Mouse (Mus musculus) megakaryocyte-erythroid progenitor cell, adult 5-6 weeks (primary cell): ENCODE measurements around the gene Slc25a35. TPM values are rescaled to one million over a fixed set of nuclear protein-coding genes. Genes with fewer than 3 reads are reported as not detected.
"Not testable (repeated sequence)": the region's sequence is repeated elsewhere in the genome, so short reads cannot be mapped to it uniquely, and the experiment has no call there.

Experiments used
- ATAC-seq: replicated peaks from 2 replicates; pipeline ENCODE4 v1.8.0; 2016; ENCODE audit warnings: mild to moderate bottlenecking, inconsistent platforms; ENCODE audit not compliant: severe bottlenecking, poor library complexity, low FRiP score, low TSS enrichment
- total RNA-seq, 2 experiments: library from RNA; stranded (forward) in 1 of 2; stranded (reverse) in 1 of 2; fragments of 200-1000, 215-1000 nt in 1 of 2; fragments of >200 nt in 1 of 2; fragmentation: Nextera tagmentation in 1 of 2; gene quantifications; 2 replicates each; pipeline ENCODE4 v1.2.3; 2014 to 2017

Slc25a35 gene
- total RNA-seq (2014; fragmentation: Nextera tagmentation): 2.6 and 3.6 TPM in 2 replicates
- 1.1 and 4.5 TPM in 2 replicates for total RNA-seq (2017)

- peak; percentile 91 for ATAC-seq
Measured at GRCm38 (mm10) chr11:68967337-68968282, at the start of gene Slc25a35. Slc25a35 (plus strand) TSS chr11:68968131.

DNA sequence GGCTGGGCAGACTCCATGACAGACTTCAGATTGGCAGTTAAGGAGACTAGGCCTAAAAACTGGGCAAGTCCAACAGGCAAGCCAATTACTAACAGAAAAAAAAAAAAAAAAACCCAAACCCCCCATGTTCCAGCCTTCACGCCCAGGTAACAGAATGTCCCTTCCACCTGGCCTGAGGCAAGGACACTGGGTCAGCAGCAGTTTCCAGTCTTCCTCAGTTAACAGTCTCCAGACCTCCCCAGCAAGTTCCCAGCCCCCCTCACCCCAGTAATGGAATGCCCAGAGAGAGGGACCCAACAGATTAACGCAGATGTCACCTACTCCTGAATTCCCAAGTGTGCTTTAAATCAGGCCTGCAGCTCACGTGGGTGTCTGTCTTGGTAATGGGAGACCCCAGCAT is 44.7 kb upstream of the Slc25a35 start:
- ATAC-seq: no peak

- no peak for ATAC-seq
Measured at GRCm38 (mm10) chr11:68924749-68925148, 43.2 kb upstream of the Slc25a35 start.

DNA sequence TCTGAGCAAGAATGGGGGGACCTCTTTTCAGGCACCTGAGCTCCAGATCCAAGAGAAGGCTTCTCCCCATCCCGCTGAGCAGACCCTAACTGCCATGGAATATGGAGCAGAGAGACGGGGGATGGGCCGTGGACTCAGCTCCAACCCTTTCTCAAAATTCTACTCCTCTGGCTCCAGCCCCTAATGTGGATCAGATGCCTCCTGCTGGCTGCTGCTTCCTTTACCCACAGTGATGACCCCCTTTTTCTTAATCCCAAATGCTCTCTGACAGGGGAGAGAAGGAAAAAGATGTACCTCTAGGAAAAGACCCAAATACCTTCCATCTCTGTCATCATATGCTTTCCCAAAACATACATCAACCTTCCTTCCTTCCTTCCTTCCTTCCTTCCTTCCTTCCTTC is 41.0 kb upstream of the Slc25a35 start, which contains the start of gene Odf4:
TSS of gene Odf4 (minus strand) at position 101 of the 400 bp plus-strand sequence.
- no peak for ATAC-seq

- ATAC-seq: no peak
Measured at GRCm38 (mm10) chr11:68929947-68930346, 38.0 kb upstream of the Slc25a35 start.

GRCm38 (mm10) chr11:68933885-68934507 is 33.9 kb upstream of the Slc25a35 start:
- no peak for ATAC-seq

GRCm38 (mm10) chr11:68936951-68937350 is 31.0 kb upstream of the Slc25a35 start:
- ATAC-seq: not testable (repeated sequence)

DNA sequence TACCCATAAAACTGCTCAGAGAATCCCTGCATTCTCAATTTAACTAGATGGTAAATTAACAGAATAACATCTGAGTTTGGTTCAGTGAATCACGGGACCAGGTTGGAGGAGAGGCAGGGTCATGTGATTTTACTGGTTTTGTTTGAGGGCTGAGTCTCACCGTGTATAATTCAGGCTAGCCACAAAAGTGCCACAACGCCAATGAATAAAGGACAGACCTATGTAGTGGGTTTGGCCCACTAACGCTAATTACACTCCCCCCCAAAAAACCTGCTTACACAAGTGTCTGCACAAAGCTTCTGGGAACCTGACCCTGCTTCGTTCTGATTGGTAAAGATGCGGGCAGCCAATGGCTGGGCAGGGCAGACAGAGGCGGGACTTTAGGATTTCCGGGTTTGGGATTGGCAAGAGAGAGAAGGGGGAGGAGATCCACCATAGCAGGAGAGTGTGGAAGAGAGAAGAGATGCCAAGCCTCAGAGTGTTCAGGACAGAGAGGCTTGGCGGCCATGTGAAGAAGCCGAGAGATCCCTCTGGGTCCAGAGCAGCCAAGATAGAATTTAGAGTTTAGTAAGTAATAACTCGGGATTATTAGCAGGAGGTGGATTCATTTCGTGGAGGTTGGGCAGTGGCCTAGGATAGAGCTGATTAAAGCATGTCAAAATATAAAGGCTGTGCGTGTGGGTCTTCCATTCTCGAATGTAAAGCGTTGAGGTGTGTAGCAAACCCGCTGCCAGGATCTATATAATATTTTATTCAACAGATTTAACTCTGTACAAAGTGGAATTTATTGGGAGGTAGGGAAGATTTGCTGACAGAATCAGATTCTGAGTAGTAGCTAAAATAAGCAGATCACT is 28.3 kb upstream of the Slc25a35 start:
- ATAC-seq: peak; percentile 99

DNA sequence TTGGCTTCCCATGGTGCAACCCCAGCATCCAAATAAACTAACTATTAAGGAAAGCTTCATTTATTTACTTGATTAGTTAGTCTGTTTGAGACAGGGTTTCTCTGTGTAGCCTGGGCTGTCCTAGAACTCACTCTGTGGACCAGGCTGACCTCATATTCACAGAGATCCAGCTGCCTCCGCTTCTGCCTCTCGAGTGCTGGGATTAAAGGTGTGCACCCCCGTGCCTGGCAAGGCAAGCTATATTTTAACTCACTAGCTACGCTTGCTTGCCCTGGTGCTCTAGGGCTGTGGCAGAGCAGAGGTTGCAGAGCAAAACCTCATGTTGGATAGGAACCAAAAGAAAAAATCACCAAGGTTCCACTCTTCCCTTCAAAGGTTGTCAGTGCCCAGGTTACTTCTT is 27.4 kb upstream of the Slc25a35 start:
- no peak for ATAC-seq

GRCm38 (mm10) chr11:68942731-68943130 is 25.2 kb upstream of the Slc25a35 start:
- ATAC-seq: no peak

DNA sequence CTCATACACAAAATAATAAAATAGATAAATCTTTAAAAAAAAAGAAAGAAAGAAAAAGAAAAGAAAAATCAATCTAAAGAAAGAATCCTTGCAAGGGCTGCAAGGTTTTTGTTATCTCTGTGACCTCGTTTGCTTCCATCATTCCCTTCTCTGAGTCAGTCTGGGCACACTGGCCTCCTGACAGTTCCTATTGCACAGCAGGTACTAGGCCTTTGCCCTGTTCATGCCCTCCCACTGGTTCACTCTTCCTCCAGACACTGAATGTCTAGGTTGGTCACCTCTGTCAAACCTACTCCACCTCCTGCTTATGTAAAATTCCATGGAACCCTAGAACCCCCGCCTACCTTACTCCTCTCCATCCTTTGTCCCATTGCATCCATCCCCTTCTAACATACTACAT is 22.7 kb upstream of the Slc25a35 start:
- no peak for ATAC-seq

DNA sequence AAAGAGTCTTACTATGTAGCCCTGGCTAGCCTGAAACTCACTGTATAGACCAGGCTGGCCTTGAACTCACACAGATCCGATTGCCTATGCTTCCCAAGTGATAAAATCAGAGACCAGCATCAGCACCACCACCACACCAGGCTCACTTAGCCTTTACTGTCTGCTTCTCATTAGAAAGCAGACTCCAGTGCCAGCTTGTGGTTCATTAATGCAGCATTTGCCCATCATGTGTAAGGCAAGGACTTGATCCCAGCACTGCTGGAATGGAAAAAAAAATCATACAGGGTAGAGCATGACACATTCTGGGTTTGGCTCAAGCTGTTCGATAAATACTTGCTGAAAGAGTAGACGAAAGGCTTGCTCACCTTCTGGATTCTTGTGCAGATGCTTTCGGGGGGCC is 21.9 kb upstream of the Slc25a35 start:
- ATAC-seq: no peak

DNA sequence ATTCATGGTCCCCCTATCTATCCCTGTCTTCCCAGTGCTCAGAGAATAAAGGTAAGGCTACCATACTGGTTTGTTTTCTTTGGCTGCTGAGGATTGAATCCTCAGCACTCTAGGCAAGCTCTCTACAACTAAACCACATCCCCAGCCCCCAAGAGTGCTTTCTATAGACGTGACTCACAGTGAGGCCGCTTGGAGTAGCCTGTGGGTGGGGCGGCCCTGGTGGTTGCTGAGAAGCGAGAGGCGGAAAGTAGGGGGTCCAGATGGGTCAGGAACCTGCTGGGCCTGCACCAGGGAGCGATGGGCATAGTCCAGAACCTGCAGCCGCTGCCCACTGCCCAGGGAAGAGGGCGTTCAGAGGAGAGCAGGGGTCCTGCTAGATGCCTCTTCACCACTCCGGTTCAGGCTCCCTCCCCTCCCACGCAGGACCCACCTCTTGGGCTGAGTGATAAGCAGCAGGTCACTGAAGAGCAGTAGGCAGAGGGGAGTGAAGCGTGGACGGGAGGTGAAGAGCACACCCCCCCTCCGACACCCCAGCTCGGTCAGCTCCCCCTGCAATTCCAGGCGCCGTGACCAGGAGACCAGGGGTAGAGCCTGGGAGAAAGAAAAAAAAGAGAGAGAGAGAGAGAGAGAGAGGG is 21.0 kb upstream of the Slc25a35 start:
- ATAC-seq: no peak

- ATAC-seq: no peak
Measured at GRCm38 (mm10) chr11:68947542-68947993, 20.4 kb upstream of the Slc25a35 start.

DNA sequence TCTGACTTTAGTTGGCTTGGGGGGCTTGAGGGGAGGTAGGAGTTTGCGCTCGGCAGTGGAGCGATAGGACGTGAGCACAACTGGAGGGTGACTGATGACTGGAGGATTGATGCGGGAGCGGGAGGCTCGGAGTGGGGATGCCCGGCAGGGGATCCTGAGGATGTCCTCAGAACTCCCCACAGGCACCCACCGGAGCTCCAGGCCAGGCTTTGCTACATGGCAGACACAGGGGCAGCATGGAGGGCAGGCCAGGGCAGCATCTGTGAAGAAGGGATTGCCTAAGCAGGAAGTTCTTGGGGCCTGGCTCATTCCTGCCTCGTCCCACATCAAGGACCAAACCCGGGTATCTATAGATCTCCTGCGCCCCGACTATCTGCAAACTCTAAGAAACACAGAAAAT is 14.0 kb upstream of the Slc25a35 start:
- no peak for ATAC-seq

GRCm38 (mm10) chr11:68954408-68954807 is 13.5 kb upstream of the Slc25a35 start:
- 0 out of 2 replicates have a peak, but pooled peaks have one; percentile 20 for ATAC-seq

DNA sequence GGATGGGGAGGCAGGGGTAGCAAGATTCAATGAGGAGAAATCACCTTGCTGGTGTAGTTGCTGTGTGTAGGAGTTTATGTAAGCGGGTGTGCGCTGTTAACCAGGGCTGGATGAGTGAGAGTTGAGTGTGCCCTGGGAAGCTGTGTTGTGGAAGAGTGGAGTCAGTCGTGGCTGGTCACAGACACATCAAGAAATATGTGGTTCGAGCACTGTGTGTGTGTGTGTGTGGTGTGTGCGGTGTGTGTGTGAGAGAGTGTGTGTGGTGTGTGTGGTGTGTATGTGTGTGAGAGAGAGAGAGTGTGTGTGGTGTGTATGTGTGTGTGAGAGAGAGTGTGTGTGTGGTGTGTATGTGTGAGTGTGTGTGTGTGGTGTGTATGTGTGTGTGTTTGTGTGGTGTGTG is 12.5 kb upstream of the Slc25a35 start:
- no peak for ATAC-seq

GRCm38 (mm10) chr11:68956107-68956506 is 11.8 kb upstream of the Slc25a35 start:
- no peak for ATAC-seq

DNA sequence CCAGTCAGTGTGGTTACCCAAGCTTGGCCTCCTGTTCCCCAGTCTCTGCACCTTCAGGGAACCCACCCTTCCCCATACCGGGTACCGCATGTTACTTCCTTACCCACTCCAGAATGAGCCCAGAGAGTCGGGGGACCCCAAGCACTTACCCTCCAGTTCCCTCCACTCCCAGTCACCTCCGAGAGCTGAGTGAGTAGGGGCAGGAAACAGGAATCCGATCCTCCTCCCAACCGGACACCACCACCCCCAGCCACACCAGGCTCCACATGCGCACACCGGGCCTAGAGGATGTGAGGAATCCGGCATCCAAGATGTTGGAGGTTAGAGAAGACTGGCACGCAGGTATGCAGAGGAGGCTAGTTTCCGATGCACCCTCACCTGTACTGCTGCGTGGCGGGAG is 11.2 kb upstream of the Slc25a35 start:
- ATAC-seq: no peak
